Mouse (Mus musculus): ENCODE measurements around the gene Immp2l.

Immp2l gene

DNA sequence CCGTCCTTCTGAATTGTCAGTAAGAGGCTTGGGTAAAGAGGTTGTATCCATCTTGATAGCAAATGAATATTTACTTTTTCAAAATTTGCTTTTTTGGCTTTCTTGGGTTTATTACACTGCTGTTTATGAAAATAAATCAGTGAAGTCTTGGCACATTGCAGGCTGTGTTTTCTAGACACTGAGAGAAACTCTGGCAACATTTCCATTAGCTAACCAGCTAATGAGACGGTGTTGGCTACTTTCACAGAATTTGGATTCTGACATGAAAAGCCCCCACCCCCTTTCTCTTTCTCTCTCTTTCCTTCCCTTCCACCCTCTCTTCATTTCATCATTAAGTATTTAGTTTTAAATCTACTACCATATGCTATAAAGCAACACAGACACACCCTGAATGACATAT is 496.4 kb downstream of the Immp2l start:
- no peak for DNase-seq (ENCODE audit: low spot score in 2 of 2)

DNA sequence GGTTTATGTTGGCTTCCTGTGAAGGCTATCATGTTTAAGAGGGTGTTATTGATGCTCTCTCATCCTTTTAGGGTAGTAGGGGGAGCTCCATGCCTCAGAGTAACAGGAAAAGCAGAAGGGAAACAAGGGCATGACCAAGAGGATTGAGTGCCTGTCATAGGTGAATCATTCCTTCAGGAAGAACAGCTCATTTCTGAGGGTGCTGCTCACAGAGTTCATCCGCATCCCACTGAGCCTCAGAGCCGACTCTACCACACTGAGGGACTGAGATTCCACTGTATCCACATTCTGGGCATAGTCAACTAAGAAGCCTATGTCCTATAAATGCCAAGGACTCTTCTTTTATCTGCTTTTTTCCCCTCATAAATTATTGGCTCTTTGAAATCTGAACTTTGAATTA is 497.8 kb downstream of the Immp2l start:
- no peak for DNase-seq (ENCODE audit: low spot score in 2 of 2)

DNA sequence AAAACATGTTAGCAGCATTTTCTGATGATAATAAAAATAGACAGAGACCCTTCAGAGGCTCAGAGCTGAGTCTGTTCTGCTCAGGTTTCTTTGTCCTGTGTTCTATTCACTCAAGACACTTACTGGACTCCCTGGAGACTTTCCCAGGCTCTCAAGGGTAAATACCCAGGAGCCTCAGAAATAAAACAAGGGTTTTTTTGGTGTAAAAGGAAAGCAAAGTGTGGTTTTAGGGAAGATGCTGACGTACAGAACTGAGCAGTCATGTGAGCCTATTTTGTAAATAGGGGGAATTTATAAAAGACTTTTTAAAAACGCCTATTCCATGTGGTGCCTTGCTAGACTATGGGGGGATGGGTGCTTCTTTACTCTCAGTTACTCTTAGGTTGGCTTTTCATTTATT is 502.8 kb downstream of the Immp2l start:
- DNase-seq (ENCODE audit: low spot score in 2 of 2), result no peak

DNA sequence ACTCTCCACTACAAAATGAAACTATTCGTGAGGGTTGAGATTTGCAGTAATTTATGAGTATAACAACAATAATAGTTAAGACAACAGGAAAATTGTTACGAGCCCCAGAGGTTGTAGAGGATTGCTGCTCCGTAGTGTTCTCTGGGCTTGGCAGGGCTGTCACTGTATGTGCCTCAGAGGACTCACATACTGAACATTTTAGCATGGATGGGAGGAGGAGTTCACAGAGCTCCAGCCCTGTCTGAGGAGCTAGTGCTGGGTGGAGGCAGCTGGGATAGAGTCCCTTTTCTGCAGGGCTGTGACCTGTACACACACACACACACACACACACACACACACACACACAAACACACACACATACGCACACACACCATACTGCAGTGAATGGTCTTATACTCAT is 504.5 kb downstream of the Immp2l start:
- no peak for DNase-seq (ENCODE audit: low spot score in 2 of 2)

DNA sequence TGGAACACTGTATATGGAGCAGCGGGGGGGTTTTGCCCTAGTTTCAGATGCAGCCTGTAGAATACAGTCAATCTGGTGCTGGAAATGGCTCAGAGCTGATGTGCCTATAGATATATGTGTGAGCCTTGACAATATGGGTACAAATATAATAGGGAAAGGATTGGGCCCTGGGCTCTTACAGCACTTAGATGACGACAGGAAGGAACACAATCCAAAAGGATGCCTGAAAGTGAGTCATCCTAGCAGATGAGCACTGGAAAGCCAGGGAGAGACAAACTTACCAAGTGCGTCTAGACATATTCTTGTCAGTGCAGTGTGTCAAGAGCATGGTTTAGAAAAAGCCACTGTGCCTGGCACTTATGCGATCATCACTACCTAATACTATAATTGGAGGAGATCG is 516.1 kb downstream of the Immp2l start:
- DNase-seq (ENCODE audit: low spot score in 2 of 2), result no peak

DNA sequence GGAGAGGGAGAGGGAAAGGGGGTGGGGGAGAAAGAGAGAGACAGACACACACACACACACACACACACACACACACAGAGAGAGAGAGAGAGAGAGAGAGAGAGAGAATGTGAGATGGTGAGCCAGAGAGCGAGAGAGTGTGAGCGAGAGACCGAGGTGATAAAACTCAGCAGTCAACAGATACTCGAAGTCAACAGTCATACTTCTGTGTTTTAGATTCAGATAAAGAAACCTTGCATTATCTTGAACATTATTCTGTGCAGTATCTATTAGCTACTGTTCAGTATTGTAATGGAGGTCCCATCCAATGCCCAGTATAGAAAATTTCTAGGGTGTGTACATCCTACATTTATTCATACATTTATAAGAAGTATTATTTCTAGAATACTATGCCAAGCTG is 527.7 kb downstream of the Immp2l start:
- no peak for DNase-seq (ENCODE audit: low spot score in 2 of 2)

DNA sequence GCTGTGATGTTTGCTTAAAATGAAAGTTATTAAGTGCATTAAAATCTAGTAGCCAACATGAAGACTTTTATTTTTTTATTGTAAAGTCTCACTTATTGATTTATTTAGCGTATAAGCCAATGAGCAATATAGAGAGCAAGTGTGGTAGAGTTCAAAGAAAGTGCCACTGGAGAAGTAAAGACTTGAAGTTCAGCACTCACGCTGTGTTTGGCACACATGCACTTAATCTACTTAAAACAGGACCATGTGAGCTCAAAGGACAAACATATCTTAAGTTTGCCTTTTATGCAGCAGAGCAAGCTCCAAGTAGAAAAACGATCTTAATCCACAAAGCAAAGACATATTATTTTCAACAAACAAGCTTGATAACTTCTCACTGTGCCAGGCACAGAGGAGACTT is 533.9 kb downstream of the Immp2l start:
- DNase-seq (ENCODE audit: low spot score in 2 of 2), result no peak

DNA sequence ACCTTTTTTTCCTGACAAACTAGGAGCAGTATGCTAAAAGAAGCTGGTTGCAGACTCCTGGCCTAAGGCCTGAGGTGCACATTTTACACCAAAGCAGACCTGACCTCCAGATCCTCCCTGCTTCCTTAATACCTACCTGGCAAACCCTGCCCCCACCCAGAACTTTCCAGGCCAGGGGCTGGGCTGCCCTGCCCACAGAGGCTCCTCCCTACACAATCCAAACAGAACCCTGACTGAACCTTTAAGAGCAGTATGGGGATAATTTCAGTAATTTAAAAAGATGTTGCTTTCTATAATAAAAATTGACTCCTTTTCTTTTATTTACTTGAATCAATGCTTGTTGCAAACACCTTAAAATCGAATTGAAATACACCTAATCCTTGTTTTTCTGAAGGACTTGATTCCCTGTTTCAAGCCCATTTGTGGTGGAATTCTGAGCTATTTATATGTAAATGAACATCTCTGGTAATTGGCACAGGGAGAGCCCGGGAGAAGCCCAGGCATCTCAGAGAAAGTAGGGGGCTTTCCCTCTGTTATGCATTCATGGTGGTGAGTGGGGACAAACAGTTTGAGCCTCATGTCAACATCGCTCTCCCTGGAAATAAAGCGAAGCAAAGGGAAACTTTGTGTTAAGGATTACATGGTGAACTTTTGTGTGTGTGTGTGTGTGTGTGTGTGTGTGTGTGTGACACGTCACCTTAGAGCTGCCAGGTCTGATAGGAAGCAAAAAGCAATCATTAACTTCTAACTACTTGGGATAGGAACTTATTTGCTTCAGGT is 535.3 kb downstream of the Immp2l start:
- no peak for DNase-seq (ENCODE audit: low spot score in 2 of 2)

DNA sequence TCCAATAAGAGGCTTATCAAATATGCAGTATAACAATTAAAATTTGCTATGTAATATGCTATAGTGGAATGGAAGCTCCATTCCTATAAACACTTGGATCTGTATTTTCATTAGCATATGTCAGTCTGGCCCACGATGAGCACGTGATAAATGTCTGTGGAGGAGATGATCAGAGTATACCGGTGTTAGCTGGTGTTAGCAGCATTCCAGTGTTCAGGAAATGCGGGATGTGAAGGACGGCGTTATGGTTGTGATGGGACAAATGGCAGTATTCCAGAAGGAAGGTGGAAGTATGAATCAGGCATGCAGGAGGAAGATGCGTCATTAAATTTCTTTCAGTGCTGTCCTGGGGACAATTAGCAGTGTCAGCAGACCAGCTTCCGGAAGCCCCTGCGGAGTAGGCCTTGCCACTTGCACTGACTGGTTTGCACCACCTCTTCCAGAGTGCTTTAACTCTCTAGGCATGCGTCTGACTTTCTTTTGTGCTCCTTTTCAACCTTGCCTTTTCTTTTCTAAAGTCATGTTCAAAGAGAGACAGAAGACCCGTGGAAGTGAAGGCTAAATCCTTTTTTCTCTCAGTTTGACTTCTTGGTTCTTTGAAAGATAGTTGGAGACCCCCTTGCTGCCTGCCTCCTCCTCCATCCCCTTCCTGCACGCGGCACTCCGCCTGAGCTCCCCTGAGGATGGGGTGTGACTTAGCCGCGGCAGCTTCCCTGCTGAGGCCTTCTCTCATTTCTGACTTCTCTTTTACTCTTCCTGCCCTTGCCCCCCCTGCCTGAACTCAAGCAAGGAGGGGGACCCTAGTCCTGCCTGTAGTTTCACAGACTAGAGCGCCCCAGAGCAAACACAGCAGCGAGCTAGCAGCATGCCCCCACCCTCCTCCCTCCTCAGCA is 541.9 kb downstream of the Immp2l start:
- no peak for DNase-seq (ENCODE audit: low spot score in 2 of 2)

DNA sequence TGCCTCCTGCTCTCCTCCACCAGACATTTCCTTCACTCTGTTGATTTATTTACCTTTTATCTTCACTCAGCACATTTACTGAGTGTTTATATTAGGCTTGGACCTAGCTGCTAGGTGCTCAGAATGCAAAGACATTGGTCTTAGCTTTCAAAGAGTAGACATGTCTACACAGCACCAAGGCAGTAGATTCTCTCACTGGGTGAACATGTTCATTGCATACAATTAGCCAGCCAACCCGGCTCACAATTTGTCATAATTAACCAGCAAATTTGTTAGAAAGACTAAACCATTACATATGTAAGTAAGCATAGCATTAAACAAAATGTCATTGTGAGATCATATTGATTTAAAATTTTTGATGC is 542.5 kb downstream of the Immp2l start:
- no peak for DNase-seq (ENCODE audit: low spot score in 2 of 2)

DNA sequence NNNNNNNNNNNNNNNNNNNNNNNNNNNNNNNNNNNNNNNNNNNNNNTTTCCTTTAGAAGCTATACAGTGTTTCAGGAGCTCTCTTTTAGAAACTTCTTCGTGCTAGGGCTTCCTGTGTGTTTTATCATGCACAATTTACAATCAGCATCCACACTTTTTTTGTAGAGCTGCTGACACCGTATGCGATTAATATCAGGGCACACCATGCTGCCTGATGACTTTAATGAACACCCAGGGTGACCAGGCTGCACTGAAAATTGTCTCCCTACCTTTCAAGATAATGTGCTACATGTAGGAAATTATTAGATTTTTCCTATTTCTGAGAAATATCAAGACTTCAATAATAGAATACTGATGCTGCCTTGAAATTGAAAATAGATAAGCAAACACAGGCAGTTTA is 549.9 kb downstream of the Immp2l start:
- no peak for DNase-seq (ENCODE audit: low spot score in 2 of 2)

DNA sequence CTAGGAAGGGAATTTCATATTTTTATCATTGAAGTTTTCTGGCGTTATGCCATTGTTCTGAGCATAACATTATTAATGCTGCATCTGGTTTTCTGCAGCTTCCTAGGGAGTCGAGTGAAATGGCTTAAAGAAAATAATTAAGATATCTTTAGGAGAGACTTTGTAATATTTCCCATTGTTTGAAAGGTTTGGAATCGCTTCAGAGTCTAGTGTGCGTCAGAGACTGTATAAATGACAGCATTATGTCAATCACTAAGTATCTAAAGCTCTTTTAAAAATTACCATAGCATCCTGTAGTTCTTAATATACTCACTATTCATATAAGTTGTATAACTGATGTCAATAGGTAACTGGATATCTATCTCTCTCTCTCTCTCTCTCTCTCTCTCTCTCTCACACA is 551.3 kb downstream of the Immp2l start:
- DNase-seq (ENCODE audit: low spot score in 2 of 2), result no peak

DNA sequence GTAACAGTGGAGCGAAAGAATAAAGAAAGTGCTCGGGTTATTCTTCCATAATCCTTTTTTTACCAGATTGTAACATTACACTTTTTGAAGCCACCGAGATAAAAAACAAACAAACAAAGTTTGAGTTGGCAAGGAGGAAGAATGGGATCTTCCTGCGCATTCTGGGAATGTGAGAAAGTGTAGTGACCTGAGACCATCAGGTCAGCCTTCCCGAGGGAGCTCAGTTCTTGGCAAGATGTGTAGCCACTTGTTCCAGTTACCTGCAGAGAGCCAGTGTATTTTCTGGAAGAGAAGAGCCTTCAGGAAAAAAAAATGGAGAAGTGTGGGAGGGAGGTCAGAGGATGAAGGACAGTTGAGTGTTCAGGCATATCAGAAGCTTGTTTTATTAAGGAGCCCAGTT is 569.5 kb downstream of the Immp2l start:
- no peak for DNase-seq (ENCODE audit: low spot score in 2 of 2)

DNA sequence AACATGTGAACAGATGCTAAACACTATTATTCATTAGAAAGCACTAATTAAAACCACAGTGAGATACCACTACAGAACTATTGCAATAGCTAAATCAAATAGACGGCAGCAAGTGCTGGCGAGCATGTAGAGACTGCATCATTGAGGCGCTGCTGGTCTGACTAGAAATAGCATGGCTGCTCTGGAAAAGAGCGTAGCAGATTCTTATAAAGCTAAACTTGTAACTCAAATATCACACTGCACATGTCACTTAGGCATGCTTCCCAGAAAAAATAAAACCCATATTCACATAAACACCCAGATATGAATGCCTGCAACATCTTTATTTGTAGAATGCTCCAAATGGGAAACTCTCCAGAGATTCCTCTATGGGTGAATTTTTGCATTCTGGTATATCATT is 570.1 kb downstream of the Immp2l start:
- DNase-seq (ENCODE audit: low spot score in 2 of 2), result no peak

DNA sequence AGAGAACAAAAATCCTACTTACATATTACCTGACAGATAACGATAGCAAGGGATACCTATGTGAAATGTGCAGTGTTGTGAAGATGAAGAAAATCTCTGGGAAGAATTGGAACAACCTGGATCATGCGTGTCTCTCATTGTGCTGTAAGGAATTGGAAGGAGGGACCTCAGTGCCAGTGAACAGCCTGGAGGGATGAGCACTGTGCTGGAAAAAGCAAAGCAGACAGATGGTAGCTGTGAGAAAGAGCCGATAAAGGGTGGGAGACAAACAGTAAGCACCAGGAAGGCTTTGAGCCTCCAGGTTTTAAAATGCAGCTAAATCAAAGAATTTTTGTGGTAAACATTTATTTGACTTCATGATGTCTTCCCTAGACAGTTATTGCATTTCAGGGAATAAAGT is 591.4 kb downstream of the Immp2l start:
- no peak for DNase-seq (ENCODE audit: low spot score in 2 of 2)

DNA sequence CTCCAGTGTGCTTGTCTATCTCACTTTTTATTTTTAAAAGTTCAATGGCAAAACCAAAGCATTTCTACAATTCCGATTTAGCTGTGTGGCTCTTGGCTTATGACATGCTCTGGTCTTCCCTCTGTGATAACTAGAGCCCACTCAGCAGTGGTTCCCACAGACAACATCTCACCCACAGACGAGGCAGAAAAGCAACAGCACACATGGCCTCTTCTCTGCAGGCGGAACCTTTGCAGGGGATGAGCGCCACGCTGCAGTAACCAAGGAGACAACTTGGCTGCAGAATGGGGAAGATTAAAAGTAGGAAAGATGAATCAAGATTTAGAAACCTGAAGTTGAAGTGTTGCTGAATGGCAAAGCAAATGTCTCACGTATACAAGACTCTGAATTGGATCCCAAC is 597.5 kb downstream of the Immp2l start:
- DNase-seq (ENCODE audit: low spot score in 2 of 2), result no peak

DNA sequence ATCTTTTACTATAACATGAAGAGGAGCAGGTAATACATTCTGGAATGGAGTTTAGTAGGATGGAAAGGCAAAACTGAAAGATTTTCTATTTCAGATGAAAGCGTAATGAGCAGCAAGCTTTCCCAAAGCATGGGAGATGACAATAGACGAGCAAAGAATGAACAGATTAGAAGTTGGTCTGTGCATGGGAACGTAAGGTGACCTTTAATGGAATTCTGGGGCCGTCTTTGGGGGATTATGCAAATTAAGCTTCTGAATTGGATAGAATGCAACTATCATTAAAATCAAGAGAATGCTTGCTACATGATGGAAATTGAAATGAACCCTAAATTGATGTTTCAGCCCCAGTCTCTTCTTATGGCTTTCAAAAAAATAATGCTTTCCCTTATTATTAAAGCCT is 619.4 kb downstream of the Immp2l start:
- DNase-seq (ENCODE audit: low spot score in 2 of 2), result no peak

DNA sequence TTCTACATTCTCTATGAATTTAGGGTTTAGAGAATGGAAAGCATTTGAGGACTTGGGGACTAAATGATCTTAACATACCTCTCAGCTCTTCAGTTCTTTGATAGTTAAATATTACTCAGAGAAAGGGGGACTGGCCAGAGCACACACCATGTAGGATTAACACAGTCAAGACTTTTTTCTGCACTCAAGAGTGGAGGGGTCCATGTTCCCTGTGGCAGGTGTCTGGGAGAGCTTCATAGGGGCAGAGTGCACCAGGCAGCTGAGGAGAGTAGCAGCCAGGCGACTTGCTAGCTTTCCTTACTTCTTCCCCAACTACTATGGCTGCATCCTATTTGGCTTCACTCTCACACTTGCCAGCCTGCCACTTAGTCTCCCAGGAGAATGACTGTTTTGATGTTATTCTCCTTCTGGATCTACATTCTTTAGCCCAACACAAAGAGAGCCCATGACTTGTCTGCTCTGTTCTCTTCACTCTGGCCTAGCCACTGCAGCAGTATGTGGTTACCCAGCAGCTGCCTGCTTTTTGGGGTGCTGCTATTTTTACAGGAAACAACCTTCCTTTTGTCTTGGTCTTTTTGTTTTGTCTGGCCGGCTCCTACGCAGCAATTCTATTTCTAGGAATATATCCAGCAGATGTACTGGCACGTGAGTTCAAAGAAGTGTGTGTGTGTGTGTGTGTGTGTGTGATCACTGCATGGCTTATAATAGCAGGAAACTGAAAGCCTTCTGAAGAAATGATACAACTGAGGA is 621.1 kb downstream of the Immp2l start:
- DNase-seq (ENCODE audit: low spot score in 2 of 2), result no peak

DNA sequence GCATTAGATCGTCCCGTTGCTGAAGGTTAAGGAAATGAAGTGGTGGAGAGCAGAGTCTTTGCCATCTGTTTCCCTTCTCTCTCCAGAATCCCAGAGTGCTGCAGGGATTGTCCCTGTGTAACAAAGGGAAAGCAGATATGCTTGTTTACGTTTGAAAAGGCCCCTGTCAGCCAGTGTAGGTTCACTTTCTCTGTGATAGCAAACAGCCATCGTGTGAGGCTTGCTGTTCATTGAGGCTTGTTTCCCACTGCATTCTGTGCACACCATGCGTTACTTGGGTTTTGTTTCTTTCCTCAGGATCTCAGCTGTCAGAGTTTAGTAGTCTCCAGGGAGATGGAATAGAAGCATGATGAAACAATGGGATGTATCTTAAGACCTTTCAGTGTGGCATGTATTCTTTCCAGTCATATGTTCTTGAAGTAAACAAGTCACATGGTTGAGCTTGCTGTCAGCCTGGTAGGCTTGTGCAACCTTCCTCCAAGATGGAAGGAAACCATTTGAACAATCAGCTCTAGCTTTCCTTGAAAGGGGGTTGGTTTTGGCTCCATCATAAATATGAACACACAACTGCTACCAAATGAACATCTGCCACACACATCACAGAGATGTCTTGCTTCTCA is 623.2 kb downstream of the Immp2l start:
- DNase-seq (ENCODE audit: low spot score in 2 of 2), result no peak

DNA sequence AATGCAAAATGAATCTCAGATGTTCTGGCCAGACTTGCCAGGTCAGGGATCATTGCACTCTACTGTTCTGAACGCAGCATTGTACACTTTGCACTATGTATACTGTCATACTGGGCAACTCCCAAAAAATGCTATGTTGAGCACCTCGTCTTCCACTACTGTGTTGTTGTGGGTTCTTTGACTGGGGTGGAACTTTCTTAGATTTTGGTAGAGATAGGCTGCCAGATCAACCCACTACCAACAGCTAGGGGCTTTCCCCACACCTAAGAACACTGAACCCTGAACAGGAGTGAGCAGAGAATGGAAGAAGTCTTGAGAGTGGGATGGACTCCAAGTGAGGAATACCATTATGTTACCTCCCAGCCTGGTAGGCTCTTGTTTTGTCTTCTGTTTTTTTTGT is 623.8 kb downstream of the Immp2l start:
- DNase-seq (ENCODE audit: low spot score in 2 of 2), result no peak

DNA sequence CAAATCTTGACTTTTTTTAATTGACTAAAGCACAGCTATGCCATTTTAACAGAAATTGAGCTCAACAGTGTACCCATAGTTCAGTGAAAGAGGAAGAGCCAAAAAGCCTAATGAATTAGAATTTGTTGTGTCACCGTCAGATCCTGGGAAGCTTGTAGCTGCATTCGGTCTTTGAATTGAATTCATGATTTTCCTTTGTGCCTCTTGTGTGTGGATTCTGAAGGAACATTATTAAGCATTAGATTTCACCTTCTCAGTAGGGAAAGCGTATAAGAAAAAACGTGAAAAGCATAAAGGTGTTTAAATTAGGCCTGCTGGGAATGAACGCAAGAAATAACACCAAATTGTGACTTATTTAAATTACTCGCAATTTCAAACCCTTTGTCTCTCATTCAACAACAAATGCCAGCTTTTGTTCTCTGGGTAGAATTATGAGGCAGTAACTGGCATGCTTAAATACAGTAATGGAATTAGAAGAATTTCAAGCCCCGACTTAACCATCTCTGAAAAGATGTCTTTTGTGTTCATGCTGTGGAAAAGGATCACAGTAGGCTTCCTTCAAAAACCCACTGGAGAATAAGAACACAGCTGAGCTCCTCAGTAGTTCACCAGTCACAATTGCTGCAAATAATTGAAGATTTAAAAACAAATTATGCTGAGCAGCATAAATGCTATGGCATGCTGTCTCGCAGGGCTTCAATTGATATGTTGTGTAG is 626.1 kb downstream of the Immp2l start:
- DNase-seq (ENCODE audit: low spot score in 2 of 2), result no peak

DNA sequence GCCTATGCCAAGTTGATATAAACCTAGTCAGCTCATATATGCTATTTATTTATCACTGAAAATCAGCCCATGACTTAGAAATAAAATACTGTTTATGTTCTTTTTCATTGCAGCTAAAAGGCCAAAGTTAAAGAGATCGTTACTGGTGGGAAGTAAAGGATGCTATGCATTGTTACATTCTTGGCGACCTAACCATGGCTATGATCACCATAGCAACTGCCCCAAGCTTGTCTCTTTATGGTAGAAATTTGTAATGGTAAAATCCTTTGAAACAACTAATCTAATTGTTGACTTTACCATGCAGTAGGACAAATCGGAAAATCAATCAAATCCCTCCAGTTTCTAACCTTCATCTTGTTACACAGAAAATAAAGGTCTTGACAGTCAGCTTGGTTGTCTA is 644.4 kb downstream of the Immp2l start:
- no peak for DNase-seq (ENCODE audit: low spot score in 2 of 2)
